Mouse (Mus musculus) gonadal fat pad, adult 2 months (tissue): ENCODE results near the gene Tprkb. TPM values are rescaled to one million over a fixed set of nuclear protein-coding genes. Genes with fewer than 3 reads are reported as not detected.
"Not testable (repeated sequence)": the region's sequence is repeated elsewhere in the genome, so short reads cannot be mapped to it uniquely, and the experiment has no call there.

ENCODE experiments used
- DNase-seq: peaks from one replicate; pipeline ENCODE4 v3.0.0-alpha.2; 2012; ENCODE audit warnings: low read depth
- polyA plus RNA-seq: library from polyadenylated mRNA; depleted of rRNA; stranded (reverse); fragments of >200 nt; gene quantifications from 2 replicates; pipeline ENCODE4 v1.2.3, GENCODE M21; 2012

Gene Tprkb
- polyA plus RNA-seq, 1 experiment = 16.1 TPM

- DNase-seq = not testable (repeated sequence)
Observed at GRCm38 (mm10) chr6:85915539-85916513, 4.2 kb downstream of the Tprkb start, which contains the start of gene Nat8f1. Nat8f1 (minus strand) TSS chr6:85915687.

- DNase-seq = no peak
Observed at GRCm38 (mm10) chr6:85916596-85916995, 4.9 kb downstream of the Tprkb start.

GRCm38 (mm10) chr6:85918341-85918740 is 6.7 kb downstream of the Tprkb start:
- not testable (repeated sequence) for DNase-seq

- no peak for DNase-seq
Observed at GRCm38 (mm10) chr6:85919401-85919800, 7.7 kb downstream of the Tprkb start.

- no peak for DNase-seq
Observed at GRCm38 (mm10) chr6:85923643-85924042, 12.0 kb downstream of the Tprkb start.

GRCm38 (mm10) chr6:85926709-85927108 is 15.0 kb downstream of the Tprkb start:
- no peak for DNase-seq

- DNase-seq = no peak
Observed at GRCm38 (mm10) chr6:85927476-85928464, 16.1 kb downstream of the Tprkb start.

GRCm38 (mm10) chr6:85929312-85929711 is 17.6 kb downstream of the Tprkb start:
- DNase-seq = no peak

GRCm38 (mm10) chr6:85934047-85934446 is 22.4 kb downstream of the Tprkb start:
- no peak for DNase-seq

- no peak for DNase-seq
Observed at GRCm38 (mm10) chr6:85935646-85936045, 24.0 kb downstream of the Tprkb start.

- not testable (repeated sequence) for DNase-seq
Observed at GRCm38 (mm10) chr6:85936508-85937465, 25.1 kb downstream of the Tprkb start.

- no peak for DNase-seq
Observed at GRCm38 (mm10) chr6:85938701-85939100, 27.0 kb downstream of the Tprkb start.

- no peak for DNase-seq
Observed at GRCm38 (mm10) chr6:85942469-85942868, 30.8 kb downstream of the Tprkb start.

- DNase-seq = no peak
Observed at GRCm38 (mm10) chr6:85948549-85948948, 36.9 kb downstream of the Tprkb start.

- no peak for DNase-seq
Observed at GRCm38 (mm10) chr6:85957581-85957980, 45.9 kb downstream of the Tprkb start.

GRCm38 (mm10) chr6:85961101-85962091 is 49.7 kb downstream of the Tprkb start, which contains the start of gene Dusp11:
Dusp11 (minus strand) TSS chr6:85961667.
- no peak for DNase-seq

- not testable (repeated sequence) for DNase-seq
Observed at GRCm38 (mm10) chr6:85966081-85966480, 54.4 kb downstream of the Tprkb start.

- DNase-seq = no peak
Observed at GRCm38 (mm10) chr6:85966686-85967085, 55.0 kb downstream of the Tprkb start.

GRCm38 (mm10) chr6:85969889-85970288 is 58.2 kb downstream of the Tprkb start:
- no peak for DNase-seq
